Mouse (Mus musculus) heart, embryonic 10.5 days (tissue): ENCODE data around the gene Pik3cg. TPM values are rescaled to one million over a fixed set of nuclear protein-coding genes. Genes with fewer than 3 reads are reported as not detected.

Source experiments
- DNase-seq: peaks from one replicate; pipeline ENCODE4 v3.0.0-alpha.2; 2017; ENCODE audit warnings: low spot score
- H3K27ac ChIP-seq: fragments of 300-500 bp; sonication (generic); 2 replicates; pipeline ENCODE4 v1.5.1; 2016; ENCODE audit warnings: mild to moderate bottlenecking
- H3K27me3 ChIP-seq: fragments of 300-500 bp; sonication (generic); 2 replicates; pipeline ENCODE4 v1.6.1; 2016; ENCODE audit warnings: mild to moderate bottlenecking; ENCODE audit not compliant: poor library complexity, insufficient read depth, severe bottlenecking
- H3K36me3 ChIP-seq: fragments of 300-500 bp; sonication (generic); 2 replicates; pipeline ENCODE4 v1.6.1; 2016; ENCODE audit warnings: mild to moderate bottlenecking, moderate library complexity
- H3K4me1 ChIP-seq: fragments of 300-500 bp; sonication (generic); 2 replicates; pipeline ENCODE4 v1.6.1; 2016; ENCODE audit warnings: mild to moderate bottlenecking
- H3K4me3 ChIP-seq: fragments of 300-500 bp; sonication (generic); 2 replicates; pipeline ENCODE4 v1.5.1; 2016; ENCODE audit warnings: mild to moderate bottlenecking, moderate library complexity
- H3K9me3 ChIP-seq: fragments of 300-500 bp; sonication (generic); 2 replicates; pipeline ENCODE4 v1.6.1; 2016; ENCODE audit warnings: mild to moderate bottlenecking, moderate library complexity
- WGBS: fragments of 180-500 bp; shearing (Covaris S2); methylation state at CpG from one replicate; pipeline ENCODE4 v1.1.7; 2016; 5-methylcytosine and 5-hydroxymethylcytosine counted together
- polyA plus RNA-seq: library from polyadenylated mRNA; unstranded; fragments of >200 nt; fragmentation: Nextera tagmentation; extraction: Ambion mirVana; gene quantifications from 2 replicates; pipeline ENCODE4 v1.2.1, GENCODE M21; 2016

Pik3cg gene
- polyA plus RNA-seq, 1 experiment from 2014 or later, result 0.82 TPM

DNA sequence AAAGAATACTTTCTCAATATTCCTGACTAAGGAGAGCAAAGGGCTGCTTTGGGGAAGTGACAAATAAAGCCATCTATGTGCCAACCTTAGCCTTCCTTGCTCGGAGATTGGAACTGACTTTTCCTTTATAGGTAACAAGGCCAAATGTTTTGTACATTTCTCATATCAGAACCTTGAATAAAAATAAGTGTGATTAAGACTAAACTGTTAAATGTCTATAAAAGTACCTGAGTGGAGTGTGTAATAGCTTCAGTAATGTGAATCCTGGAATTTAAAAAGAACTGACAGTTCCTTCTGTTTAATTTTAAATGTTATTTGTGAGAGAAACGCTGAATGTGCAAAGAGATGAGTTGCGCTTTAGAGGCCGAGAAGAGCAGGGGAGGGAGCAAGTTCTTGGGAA is 13.5 kb downstream of the Pik3cg start:
- no peak for DNase-seq
- Histone ChIP-seq H3K36me3 (no peaks in the 10 kb centered on the region), H3K27me3 (no peaks in the 10 kb centered on the region), H3K27ac (no peak overlapping the region), H3K9me3 (no peaks in the 10 kb centered on the region), H3K4me3 (no peak overlapping the region), H3K4me1 (no peaks in the 10 kb centered on the region)
- 88% methylated on average over 4 of the region's 4 CpGs for WGBS

DNA sequence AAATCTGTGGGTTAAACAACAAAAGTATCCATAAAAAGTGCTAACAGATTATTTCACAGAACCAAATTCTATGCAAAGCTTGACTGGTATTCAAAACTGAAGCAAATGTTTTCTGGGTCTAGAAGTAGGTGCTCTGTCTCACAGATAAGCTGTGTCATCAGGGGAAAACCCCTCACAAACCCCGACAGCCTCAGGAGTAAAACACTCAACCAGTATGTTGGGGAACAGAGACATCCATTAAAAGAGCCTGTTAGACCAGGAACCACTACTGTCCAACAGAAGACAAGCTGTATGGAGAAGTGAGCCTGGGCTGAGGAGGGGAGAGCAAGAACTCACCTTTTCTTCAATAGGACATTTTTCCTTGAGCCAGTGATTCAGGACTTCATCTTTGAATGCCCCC is 14.1 kb downstream of the Pik3cg start:
- H3K27ac ChIP-seq, result no peak overlapping the region
- H3K27me3 ChIP-seq, result no peaks in the 10 kb centered on the region

DNA sequence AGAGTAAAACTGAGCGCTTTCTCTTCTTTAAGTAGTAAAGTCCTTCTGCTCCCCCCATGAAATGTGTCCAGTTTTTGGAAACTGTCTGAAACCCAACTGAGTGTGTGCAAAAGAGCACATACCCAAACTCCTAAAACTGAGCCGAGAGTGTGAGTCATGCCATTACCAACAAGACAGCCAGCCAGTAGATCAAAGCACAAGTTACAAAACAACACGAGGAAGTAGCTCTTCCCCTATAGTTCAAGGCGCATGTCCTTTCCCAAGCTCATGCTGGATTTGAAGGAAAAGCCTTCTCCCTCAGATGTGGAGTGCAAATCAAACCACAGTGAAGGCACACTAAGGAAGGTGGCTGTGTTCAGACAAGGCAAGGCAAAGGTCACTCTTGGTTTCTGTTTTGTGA is 17.5 kb downstream of the Pik3cg start:
- H3K36me3 ChIP-seq, result no peaks in the 10 kb centered on the region

More for the DNA sequence above, 14.1 kb downstream of the Pik3cg start:
- DNase-seq, result no peak
- Histone ChIP-seq H3K36me3 (no peaks in the 10 kb centered on the region), H3K4me1 (no peaks in the 10 kb centered on the region), H3K9me3 (no peaks in the 10 kb centered on the region), H3K4me3 (no peak overlapping the region)
- 72% methylated on average over 1 of the region's 1 CpGs for WGBS

DNA sequence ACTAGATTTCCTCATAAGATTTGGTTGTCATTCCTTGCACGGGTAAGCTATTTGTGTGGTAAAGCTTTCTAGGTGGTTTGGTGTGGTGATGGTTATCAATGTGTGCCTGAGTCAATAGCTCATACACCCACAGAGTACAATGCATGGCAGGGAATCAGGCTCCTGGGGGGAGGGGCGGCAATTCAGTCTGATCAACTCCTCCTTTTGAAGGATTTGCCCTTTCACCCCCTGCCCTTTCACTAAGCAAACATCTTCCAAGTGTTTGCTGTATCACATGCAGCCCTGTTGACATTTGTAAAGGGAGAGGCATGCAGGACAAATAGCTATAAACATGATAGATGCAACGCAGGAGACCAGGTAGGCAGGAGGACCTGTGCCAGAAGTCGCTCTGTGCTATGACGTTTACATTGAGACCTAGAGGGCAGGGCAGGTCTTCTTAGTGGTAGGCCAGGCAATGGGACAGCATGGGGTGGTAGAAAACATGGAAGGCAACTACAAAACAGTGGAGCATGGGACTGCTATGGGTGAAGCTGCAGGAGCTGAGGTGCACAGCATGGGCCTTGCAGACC is 20.7 kb downstream of the Pik3cg start:
- 69% methylated on average over 5 of the region's 5 CpGs for WGBS
- H3K27me3 ChIP-seq, result no peaks in the 10 kb centered on the region
- H3K36me3 ChIP-seq, result no peaks in the 10 kb centered on the region
- no peaks in the 10 kb centered on the region for H3K4me1 ChIP-seq
- DNase-seq, result peak; percentile 63
- no peak overlapping the region for H3K4me3 ChIP-seq
- no peak overlapping the region for H3K27ac ChIP-seq
- no peaks in the 10 kb centered on the region for H3K9me3 ChIP-seq

More for the DNA sequence above, 17.5 kb downstream of the Pik3cg start:
- no peak overlapping the region for H3K27ac ChIP-seq
- H3K9me3 ChIP-seq, result no peaks in the 10 kb centered on the region
- WGBS, result 72% methylated on average over 4 of the region's 4 CpGs
- no peaks in the 10 kb centered on the region for H3K4me1 ChIP-seq
- DNase-seq, result no peak
- no peaks in the 10 kb centered on the region for H3K27me3 ChIP-seq
- no peak overlapping the region for H3K4me3 ChIP-seq

DNA sequence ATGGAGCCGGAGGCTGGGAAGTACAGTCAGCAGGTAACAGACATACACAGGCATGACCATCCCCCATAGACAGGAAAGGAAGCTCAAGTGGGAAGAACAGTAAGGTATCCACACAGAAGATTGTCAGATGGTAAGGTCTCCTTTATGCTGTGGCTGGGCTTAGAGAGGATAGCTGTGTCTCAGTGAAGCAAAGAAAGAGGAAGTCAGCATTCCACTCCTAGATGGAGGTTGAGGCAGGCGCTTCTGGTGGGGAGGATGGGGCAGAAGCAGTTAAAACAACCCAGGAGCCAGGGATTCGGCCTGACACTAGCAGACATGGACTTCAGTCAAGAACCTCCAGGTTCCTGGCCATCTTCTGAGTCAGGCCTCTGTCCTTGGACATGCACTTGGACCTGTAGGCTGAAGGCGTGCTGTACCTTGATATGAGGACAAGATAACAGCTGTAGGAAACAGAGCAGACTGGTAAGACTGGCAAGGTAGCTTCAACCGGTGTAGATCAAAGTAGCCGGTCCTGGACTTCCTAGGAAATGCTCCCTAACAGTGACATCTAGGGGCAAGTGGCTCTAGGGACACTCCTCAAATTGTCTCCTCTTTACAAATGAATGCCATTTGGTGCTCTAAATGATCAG is 21.7 kb downstream of the Pik3cg start:
- Histone ChIP-seq H3K4me1 (no peaks in the 10 kb centered on the region), H3K27me3 (no peaks in the 10 kb centered on the region), H3K27ac (no peak overlapping the region), H3K9me3 (no peaks in the 10 kb centered on the region), H3K4me3 (no peak overlapping the region), H3K36me3 (no peaks in the 10 kb centered on the region)
- DNase-seq, result peak; percentile 61
- WGBS, result 64% methylated on average over 6 of the region's 6 CpGs

DNA sequence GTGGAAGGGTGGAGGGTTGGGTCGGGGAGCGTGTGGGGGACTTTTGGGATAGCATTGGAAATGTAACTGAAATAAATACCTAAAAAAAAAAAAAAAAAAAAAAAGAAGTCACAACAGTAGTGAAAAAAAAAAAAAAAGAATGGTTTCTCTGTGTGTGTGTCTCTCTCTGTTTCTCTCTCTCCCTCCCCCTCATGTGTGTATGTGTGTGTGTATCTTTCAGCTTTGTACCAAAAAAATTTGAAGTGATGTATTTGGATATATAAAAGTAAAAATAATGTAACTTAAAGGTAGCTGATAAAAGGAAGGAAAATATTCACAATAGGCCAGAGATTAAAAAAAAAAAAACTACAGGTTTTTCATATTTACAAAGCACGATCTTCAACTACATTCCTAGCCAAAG is 23.6 kb downstream of the Pik3cg start:
- H3K36me3 ChIP-seq, result no peaks in the 10 kb centered on the region
- no peaks in the 10 kb centered on the region for H3K4me1 ChIP-seq
- WGBS, result 92% methylated on average over 3 of the region's 3 CpGs
- H3K27ac ChIP-seq, result no peak overlapping the region
- no peak overlapping the region for H3K4me3 ChIP-seq
- H3K27me3 ChIP-seq, result no peaks in the 10 kb centered on the region
- no peak for DNase-seq
- no peaks in the 10 kb centered on the region for H3K9me3 ChIP-seq

DNA sequence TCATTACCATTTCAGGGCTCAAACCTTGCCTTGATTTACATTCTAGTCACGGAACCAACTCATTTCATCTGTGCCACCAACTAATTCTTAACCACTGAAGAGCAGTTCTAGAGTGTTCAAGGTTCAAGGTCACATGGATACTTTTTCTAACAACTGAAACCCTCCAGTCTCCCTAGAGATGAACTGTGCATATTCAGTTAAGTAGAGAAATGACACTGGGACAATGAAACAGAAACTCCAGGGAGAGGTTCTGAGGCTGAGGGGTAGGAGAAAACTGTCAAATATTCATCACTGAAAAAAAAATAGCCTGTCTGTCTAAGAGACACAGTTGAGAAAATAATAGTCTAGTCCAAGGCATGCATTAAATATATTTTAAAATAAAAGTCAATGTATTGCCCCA is 24.9 kb downstream of the Pik3cg start:
- no peak for DNase-seq
- no peak overlapping the region for H3K27ac ChIP-seq
- no peak overlapping the region for H3K4me3 ChIP-seq
- 78% methylated on average over 1 of the region's 1 CpGs for WGBS
- H3K4me1 ChIP-seq, result no peaks in the 10 kb centered on the region
- no peaks in the 10 kb centered on the region for H3K36me3 ChIP-seq
- no peaks in the 10 kb centered on the region for H3K27me3 ChIP-seq
- no peaks in the 10 kb centered on the region for H3K9me3 ChIP-seq

DNA sequence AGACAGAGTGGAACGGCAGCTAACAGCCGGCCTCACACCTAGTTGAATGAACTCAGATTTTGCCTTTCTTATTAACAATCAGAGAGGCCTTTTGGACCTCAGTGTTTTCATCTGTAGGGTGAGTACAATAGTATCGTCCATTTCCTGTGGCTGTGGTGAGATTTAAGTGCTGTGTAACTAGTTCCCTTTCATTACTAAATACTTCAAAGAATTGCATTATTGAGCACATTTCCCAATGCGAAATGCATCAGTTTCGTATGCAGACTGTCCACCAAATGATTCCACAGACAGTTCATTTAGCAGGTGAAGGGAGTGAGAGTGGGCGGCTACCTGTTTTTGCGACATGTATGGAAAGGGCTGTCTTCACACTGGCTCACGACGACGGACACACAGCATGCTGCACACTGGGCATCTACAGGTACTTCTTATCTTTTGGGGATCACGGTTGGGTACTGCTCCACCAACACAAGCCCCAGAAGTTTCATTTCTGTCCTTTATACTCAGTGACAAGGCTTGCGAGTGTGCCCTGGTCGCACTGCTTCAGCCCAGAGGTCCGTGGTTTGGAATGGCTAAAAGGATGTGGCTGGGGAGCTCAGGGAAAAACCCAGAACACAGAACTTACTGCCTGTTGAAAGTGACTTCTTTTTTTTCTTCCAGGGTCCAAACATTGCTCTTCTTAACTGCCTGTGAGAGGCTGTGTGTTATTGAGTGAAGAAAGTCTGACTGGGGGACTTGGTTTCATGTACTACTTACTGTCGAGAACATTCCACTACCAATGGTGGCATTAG is 25.6 kb downstream of the Pik3cg start:
- Histone ChIP-seq H3K9me3 (no peaks in the 10 kb centered on the region), H3K27ac (no peak overlapping the region), H3K27me3 (no peaks in the 10 kb centered on the region), H3K4me3 (no peak overlapping the region), H3K4me1 (no peaks in the 10 kb centered on the region), H3K36me3 (no peaks in the 10 kb centered on the region)
- no peak for DNase-seq
- WGBS, result 85% methylated on average over 15 of the region's 15 CpGs

DNA sequence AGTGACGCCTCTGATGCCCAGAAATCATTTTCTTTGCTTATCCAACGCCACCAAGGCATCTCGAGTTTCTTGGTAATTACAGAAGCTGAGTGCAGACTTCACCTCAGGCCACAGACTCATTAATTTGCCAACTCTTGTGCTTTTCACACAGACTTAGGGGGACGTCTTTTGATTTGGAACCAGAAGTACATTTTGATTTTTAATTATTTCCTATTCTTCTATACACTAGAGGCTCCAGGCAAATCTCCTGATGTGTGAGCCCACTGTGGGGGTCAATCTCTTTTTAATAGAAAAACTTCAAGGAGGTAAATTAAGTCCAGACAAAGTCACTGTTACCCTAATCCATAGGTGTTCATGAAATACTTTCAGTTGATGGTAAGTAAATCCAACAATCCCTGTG is 26.6 kb downstream of the Pik3cg start:
- no peaks in the 10 kb centered on the region for H3K9me3 ChIP-seq
- H3K4me1 ChIP-seq, result no peaks in the 10 kb centered on the region
- no peaks in the 10 kb centered on the region for H3K27me3 ChIP-seq
- H3K27ac ChIP-seq, result no peak overlapping the region
- no peak overlapping the region for H3K4me3 ChIP-seq
- DNase-seq, result no peak
- no peaks in the 10 kb centered on the region for H3K36me3 ChIP-seq
- 65% methylated on average over 4 of the region's 4 CpGs for WGBS

DNA sequence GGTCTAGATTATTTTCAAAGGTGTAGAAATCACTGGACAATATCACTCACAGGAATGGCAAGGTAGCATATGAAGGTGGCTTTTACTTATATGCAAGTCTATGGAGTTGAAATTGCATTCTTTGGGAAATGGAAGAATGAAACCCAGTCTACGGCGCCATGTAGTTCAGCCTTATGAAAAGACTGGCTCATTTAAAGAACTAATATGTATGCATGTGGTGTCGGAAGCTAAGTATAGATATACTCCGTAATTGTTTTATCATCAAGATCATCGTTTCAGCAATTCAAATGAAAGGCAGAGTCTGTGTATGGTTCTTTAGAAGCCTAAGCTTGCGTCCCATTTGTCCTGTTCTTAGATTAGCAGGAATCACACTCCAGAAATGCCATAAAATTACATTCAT is 34.0 kb downstream of the Pik3cg start:
- Histone ChIP-seq H3K27ac (no peak overlapping the region), H3K9me3 (no peaks in the 10 kb centered on the region), H3K4me3 (no peak overlapping the region), H3K36me3 (no peaks in the 10 kb centered on the region), H3K27me3 (no peaks in the 10 kb centered on the region), H3K4me1 (no peaks in the 10 kb centered on the region)
- no peak for DNase-seq
- WGBS, result 89% methylated on average over 6 of the region's 6 CpGs

DNA sequence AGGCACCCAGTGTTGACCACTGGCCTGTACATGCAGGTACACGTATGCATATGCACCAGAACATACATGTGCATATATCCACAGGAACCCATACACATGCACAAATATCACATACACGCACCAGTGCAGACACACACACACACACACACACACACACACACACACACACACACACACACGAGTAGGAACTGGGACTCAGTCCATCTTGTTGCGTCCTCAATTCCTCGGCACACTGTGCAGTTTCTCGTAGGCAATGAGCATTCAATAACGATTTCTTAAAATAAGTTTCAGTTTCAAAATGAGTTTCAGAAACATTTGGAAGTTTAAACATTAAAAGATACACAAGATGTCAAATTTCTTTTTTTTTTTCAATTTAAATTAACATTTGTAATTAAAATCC is 35.6 kb downstream of the Pik3cg start:
- WGBS, result 88% methylated on average over 7 of the region's 7 CpGs
- DNase-seq, result no peak
- no peaks in the 10 kb centered on the region for H3K4me1 ChIP-seq
- H3K9me3 ChIP-seq, result no peaks in the 10 kb centered on the region
- peaks cover 5% of the 10 kb centered on the region; the same call in 1 of the 2 replicates for H3K27me3 ChIP-seq
- H3K27ac ChIP-seq, result no peak overlapping the region
- H3K36me3 ChIP-seq, result no peaks in the 10 kb centered on the region
- no peak overlapping the region for H3K4me3 ChIP-seq

DNA sequence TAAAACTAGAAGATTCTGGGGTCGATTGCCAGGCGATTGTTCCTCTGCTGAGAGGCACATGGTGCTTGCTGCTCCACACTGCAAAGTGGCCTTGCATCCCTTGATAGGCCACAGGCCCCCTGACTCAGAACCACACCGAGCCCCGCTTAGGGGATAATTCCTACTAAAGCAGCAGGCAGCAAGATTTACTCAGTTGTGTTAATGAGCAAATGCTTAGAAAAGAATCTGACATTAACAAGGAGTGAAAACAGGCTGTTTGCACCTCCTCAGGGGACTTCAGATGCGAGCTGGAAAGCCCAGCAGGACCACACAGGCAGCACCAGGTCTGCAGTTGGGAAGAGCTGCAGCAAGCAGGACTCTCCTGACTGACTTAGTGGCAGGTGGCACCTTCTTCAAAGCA is 39.3 kb downstream of the Pik3cg start:
- H3K27ac ChIP-seq, result no peak overlapping the region
- H3K27me3 ChIP-seq, result peaks cover 7% of the 10 kb centered on the region; the same call in 1 of the 2 replicates
- WGBS, result 9% methylated on average over 5 of the region's 5 CpGs
- no peaks in the 10 kb centered on the region for H3K36me3 ChIP-seq
- no peaks in the 10 kb centered on the region for H3K4me1 ChIP-seq
- no peaks in the 10 kb centered on the region for H3K9me3 ChIP-seq
- DNase-seq, result no peak
- H3K4me3 ChIP-seq, result no peak overlapping the region

DNA sequence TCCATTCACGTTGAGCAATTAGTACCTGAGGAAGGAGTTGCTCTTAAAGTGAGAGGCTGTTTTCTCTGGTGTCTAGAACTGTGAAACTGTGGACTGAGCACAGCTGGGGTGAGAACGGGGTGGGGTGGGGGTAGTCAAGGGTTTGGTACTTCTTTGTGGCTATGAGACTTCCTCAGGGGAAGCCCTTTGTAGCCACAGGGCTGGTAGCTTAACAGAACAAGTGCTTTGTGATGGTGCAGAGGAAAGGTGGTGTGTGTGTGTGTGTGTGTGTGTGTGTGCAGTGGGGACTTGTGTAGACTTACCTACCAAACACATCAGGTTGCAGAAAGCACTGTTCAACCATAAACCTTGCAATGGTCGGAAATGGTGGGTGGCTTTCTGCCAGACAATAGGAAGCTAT is 39.7 kb downstream of the Pik3cg start:
- WGBS, result 26% methylated on average over 3 of the region's 3 CpGs
- no peak overlapping the region for H3K4me3 ChIP-seq
- no peak overlapping the region for H3K27ac ChIP-seq
- no peak for DNase-seq
- H3K36me3 ChIP-seq, result no peaks in the 10 kb centered on the region
- no peaks in the 10 kb centered on the region for H3K9me3 ChIP-seq
- no peaks in the 10 kb centered on the region for H3K4me1 ChIP-seq
- peaks cover 7% of the 10 kb centered on the region; the same call in 1 of the 2 replicates for H3K27me3 ChIP-seq
